In the genomic region with DNA sequence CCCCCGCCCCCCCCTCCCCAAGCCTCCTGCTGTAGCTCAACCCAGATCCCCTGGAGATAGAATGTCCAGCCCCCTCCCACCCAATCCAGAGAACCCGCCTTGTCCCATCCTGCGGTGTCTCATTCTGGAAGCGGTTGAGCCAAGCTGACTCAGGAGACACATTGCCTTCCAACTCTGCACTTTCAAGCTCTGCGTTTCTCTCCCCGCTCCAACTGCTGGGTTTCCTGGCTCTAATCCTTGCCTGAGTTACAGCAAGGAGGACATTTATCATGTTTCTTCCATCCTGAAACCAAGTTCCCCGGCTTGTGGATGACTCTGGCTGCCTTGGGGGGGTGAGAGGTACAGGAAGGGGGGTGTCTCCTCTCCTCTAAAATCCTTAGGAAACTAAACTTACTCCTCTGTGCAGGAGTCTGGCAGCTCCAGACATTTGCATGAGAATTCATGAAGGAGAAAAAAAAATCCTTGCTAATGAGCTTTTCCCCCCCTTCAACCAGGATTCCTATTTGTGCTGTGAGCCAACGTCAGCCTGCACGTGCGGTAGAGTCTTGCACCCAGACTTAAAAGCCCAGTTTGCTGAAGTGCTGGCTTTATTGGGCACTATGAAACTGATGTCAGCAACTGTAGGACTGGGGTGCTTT, we compare ENCODE assay signal across 9 mouse cellular contexts. TPM values are rescaled to one million over a fixed set of nuclear protein-coding genes. Genes with fewer than 3 reads are reported as not detected.
DNase-seq lines count a peak whose midpoint lies in the region; ATAC-seq lines count a peak whose summit lies in the region.
"Had no signal": no experiment of that assay in that cellular context is flagged by ENCODE, and none has a peak within 500 bp of the region (broad histone marks: within the 10 kb centered on the region; RNA-seq: fewer than 3 reads in every experiment).

No protein-coding gene starts in this region.

- peak overlapping the region; percentile 52 for H3K4me2 ChIP-seq in heart, embryonic 14.5 days (ENCODE audit: low read length)
- peak overlapping the region; percentile 34 for H3K4me2 ChIP-seq in midbrain, embryonic 12.5 days (replicated peaks)

- no peaks in the 10 kb centered on the region for H3K9me3 ChIP-seq in heart, embryonic 14.5 days (ENCODE audit: control insufficient read depth, low read length)
- H3K9me3 ChIP-seq in forebrain, embryonic 10.5 days: no peaks in the 10 kb centered on the region
- H3K9me3 ChIP-seq in midbrain, embryonic 12.5 days: no peaks in the 10 kb centered on the region

- H3K4me3 ChIP-seq in heart, embryonic 14.5 days (ENCODE audit: control insufficient read depth in 1 of 2, insufficient read depth in 1 of 2, low read depth in 1 of 2, low read length in 2 of 2): peak overlapping the region in 1 of 2 experiments; percentile 9; a peak in 1 of 4 replicates
- peak overlapping the region; percentile 31 for H3K4me3 ChIP-seq in forebrain, embryonic 10.5 days
- H3K4me3 ChIP-seq in midbrain, embryonic 12.5 days: 0 out of 2 replicates have a peak overlapping the region, but pooled peaks have one; percentile 2
- H3K4me3 ChIP-seq: myocyte had no signal

- H3K9ac ChIP-seq in heart, embryonic 14.5 days (ENCODE audit: low read length): peak overlapping the region; percentile 51; the same call in 1 of the 2 replicates
- H3K9ac ChIP-seq in midbrain, embryonic 12.5 days (replicated peaks): no peak overlapping the region

- H3K27me3 ChIP-seq in heart, embryonic 14.5 days (ENCODE audit: control insufficient read depth, insufficient read depth, low read length): no peaks in the 10 kb centered on the region
- H3K27me3 ChIP-seq in forebrain, embryonic 10.5 days (ENCODE audit: poor library complexity, severe bottlenecking): peaks cover 21% of the 10 kb centered on the region
- H3K27me3 ChIP-seq in midbrain, embryonic 12.5 days: no peaks in the 10 kb centered on the region; the same call in 1 of the 2 replicates

- peaks cover 15 to 16% of the 10 kb centered on the region in 2 experiments for H3K4me1 ChIP-seq in heart, embryonic 14.5 days (ENCODE audit: control insufficient read depth in 2 of 2, insufficient read depth in 2 of 2, low read length in 2 of 2)
- peaks cover 28% of the 10 kb centered on the region for H3K4me1 ChIP-seq in forebrain, embryonic 10.5 days
- H3K4me1 ChIP-seq in midbrain, embryonic 12.5 days: peaks cover 9% of the 10 kb centered on the region

- no peaks in the 10 kb centered on the region for H3K36me3 ChIP-seq in heart, embryonic 14.5 days (ENCODE audit: control insufficient read depth, insufficient read depth, low read length)
- H3K36me3 ChIP-seq in forebrain, embryonic 10.5 days (replicated peaks): no peaks in the 10 kb centered on the region
- H3K36me3 ChIP-seq in midbrain, embryonic 12.5 days: no peaks in the 10 kb centered on the region

- 10% methylated on average over 10 of the region's 10 CpGs for WGBS in heart, embryonic 14.5 days
- WGBS in forebrain, embryonic 10.5 days: 6% methylated on average over 10 of the region's 10 CpGs
- 9% methylated on average over 9 of the region's 10 CpGs for WGBS in midbrain, embryonic 12.5 days

- no peak overlapping the region for H3K27ac ChIP-seq in heart, embryonic 14.5 days (replicated peaks in 1 of 2; ENCODE audit: control insufficient read depth in 1 of 2, insufficient read depth in 1 of 2, low read depth in 2 of 2, low read length in 2 of 2)
- H3K27ac ChIP-seq in forebrain, embryonic 10.5 days: 0 out of 2 replicates have a peak overlapping the region, but pooled peaks have one; percentile 27
- no peak overlapping the region for H3K27ac ChIP-seq in midbrain, embryonic 12.5 days (replicated peaks)

- no peak for ATAC-seq in heart, embryonic 14.5 days (ENCODE audit: insufficient number of reproducible peaks, insufficient read depth, low FRiP score, low read depth)
- no peak for ATAC-seq in midbrain, embryonic 12.5 days (ENCODE audit: low FRiP score, low read depth)

- intact Hi-C loops in heart, postnatal 36 days (cut with DNase I): no loop called here

- no peak for DNase-seq in heart, postnatal 36 days
- peak; percentile 88 for DNase-seq in R1 (ENCODE audit: low read depth, low spot score)
- no peak for DNase-seq in forebrain, embryonic 10.5 days (ENCODE audit: extremely low spot score, low spot score)
- no peak for DNase-seq in urinary bladder, adult 18-20 months (ENCODE audit: low spot score in 2 of 2)
- no peak for DNase-seq in c-Kit-positive CD71-positive TER-119-positive erythroid progenitor cells, embryonic 14.5 days (ENCODE audit: low spot score)
- no peak for DNase-seq in natural killer cell, adult 2 months (ENCODE audit: low spot score in 2 of 2)

RNA-seq across cellular contexts. Expression of a gene that starts 21.2 kb away (rescaled TPM):
- polyA plus RNA-seq in heart, embryonic 14.5 days (2014; fragmentation: Nextera tagmentation; extraction: Ambion mirVana): 32.9 and 36.0 TPM in 2 replicates
- 10 to 100 TPM in 1 of 2 experiments, 1 to 10 TPM in 1; 5.6 to 11.0 TPM for total RNA-seq in heart, postnatal 36 days (2021)
- 69.8 and 94.8 TPM in 2 replicates for polyA plus RNA-seq in forebrain, embryonic 10.5 days (2016; fragmentation: Nextera tagmentation; extraction: Ambion mirVana)
- polyA plus RNA-seq in midbrain, embryonic 12.5 days (2016; fragmentation: Nextera tagmentation; extraction: Ambion mirVana): 44.0 and 46.4 TPM in 2 replicates
